Mouse (Mus musculus) CH12.LX (cell line): ENCODE results near the gene Prokr2.

Experiments
- CTCF ChIP-seq, 2 experiments: IDR thresholded peaks in 1 of 2; conservative IDR thresholded peaks in 1 of 2; 2 replicates each; pipeline ENCODE4 v1.5.1; 2011 to 2012; ENCODE audit warnings: low read depth in 2 of 2, low read length in 2 of 2, improper control_type of control experiment in 1 of 2, inconsistent platforms in 1 of 2, mild to moderate bottlenecking in 1 of 2, moderate library complexity in 1 of 2
- HCFC1 ChIP-seq: IDR thresholded peaks from 2 replicates; pipeline ENCODE4 v1.6.1; 2012; ENCODE audit warnings: low read depth, mild to moderate bottlenecking, inconsistent platforms, low read length, improper control_type of control experiment
- MYC ChIP-seq: IDR thresholded peaks from 2 replicates; pipeline ENCODE4 v1.6.1; 2011; ENCODE audit warnings: low read depth, mild to moderate bottlenecking, improper control_type of control experiment, low read length
- NRF1 ChIP-seq: IDR thresholded peaks from 2 replicates; pipeline ENCODE4 v1.6.1; 2014; ENCODE audit warnings: low read depth, mild to moderate bottlenecking, inconsistent platforms, low read length, improper control_type of control experiment, moderate library complexity
- SIN3A ChIP-seq: IDR thresholded peaks from 2 replicates; pipeline ENCODE4 v1.6.1; 2012; ENCODE audit warnings: low read length, improper control_type of control experiment, inconsistent platforms
- SMC3 ChIP-seq: IDR thresholded peaks from 2 replicates; pipeline ENCODE4 v1.6.1; 2011; ENCODE audit warnings: low read depth, low read length, improper control_type of control experiment
- UBTF ChIP-seq: IDR thresholded peaks from 2 replicates; pipeline ENCODE4 v1.6.1; 2012; ENCODE audit warnings: low read depth, mild to moderate bottlenecking, inconsistent platforms, low read length, improper control_type of control experiment, moderate library complexity
- USF1 ChIP-seq: IDR thresholded peaks from 2 replicates; pipeline ENCODE4 v1.6.1; 2014; ENCODE audit warnings: low read depth, mild to moderate bottlenecking, inconsistent platforms, low read length, improper control_type of control experiment

- no peak for TF ChIP-seq MYC
- no peak for TF ChIP-seq USF1
- no peak for TF ChIP-seq UBTF
- TF ChIP-seq SMC3 = peak; percentile 85
- peak; percentile 62 to 76; a peak in 3 of 4 replicates for TF ChIP-seq CTCF (conservative IDR thresholded peaks at IDR 0.05 in 1 of 2, IDR thresholded peaks at IDR 0.05 in 1 of 2; ENCODE audit: low read depth in 2 of 2, low read length in 2 of 2)
- TF ChIP-seq NRF1 = no peak
- no peak for TF ChIP-seq SIN3A
- no peak for TF ChIP-seq HCFC1
Measured at GRCm38 (mm10) chr2:132389562-132389961, 4.3 kb upstream of the Prokr2 start.
